Mouse (Mus musculus): ENCODE results near the gene Rpap3. TPM values are rescaled to one million over a fixed set of nuclear protein-coding genes. Genes with fewer than 3 reads are reported as not detected.

Gene Rpap3
- polyA plus RNA-seq, 1 experiment from 2014 or later = 41.5 TPM

DNA sequence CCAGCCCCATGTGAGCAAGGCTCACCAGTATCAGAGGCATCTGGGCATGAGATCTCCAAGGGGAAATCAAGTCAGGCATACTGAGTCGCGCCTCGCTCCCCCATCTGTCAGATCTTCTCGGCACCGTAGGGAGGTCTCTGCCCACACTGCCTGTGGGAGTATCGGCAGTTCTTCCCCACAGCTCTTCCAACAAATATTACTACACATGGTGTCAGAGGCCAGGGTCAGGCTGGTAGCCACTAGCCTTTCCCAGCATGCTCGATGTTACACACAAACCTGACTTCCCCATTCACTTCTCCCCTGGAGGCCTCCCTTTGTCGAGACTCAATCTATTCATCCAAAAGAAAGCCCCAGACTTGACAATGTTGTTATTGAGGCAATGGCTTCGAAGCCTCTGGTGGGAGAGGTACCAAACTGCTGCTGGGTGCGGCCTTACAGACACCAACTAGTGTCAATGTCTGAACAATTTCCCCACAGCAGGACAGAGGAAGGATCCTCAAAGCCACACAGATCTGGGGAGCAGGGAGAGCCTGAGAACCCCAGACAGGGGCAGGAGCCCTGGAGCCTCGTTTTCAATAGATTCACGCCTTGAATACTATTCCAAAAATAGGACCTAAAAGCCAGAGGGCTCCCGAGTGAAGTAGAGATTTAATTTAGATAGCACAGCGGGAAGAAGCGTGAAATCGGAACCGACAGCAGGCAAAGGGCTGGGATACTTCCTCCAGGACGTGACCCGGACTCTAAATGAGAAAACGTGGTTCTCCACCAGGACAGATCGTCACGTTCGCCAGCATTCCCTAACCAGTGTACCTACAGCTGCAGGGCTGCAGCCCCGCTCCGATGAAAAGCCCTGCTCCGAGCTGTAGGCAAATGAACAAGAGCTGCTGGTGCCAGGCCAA lies 47.5 kb downstream of the Rpap3 start:
- no peak overlapping the region for H3K4me2 ChIP-seq (ENCODE audit: low read depth, low read length)

DNA sequence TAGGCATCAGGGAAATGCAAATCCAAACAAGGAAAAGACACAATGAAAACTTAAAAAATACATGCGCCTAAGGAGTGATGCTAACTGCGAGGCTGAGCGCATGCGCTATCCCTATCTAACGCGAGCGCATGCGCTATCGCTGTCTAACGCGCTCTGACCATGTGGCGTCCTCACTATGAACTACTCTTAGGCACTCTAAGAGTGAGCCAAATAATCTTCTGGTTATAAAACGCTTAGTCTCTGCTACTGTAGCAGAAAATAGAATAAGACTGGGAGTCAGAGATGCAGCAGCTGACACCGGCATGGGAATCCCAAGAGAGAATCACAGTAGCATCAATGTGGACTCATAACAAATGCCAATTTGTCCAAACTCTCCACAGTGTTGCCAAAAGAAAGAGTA lies 48.2 kb downstream of the Rpap3 start:
- Histone ChIP-seq H3K9ac (replicated peaks; ENCODE audit: low read depth, low read length) (no peak overlapping the region), H3K27me3 (ENCODE audit: control insufficient read depth, insufficient read depth, low read length) (no peaks in the 10 kb centered on the region), H3K4me1 (ENCODE audit: control insufficient read depth, insufficient read depth, low read length) (no peaks in the 10 kb centered on the region), H3K27ac (ENCODE audit: low read depth, low read length) (no peak overlapping the region), H3K4me3 (ENCODE audit: low read depth, low read length) (no peak overlapping the region), H3K9me3 (ENCODE audit: control insufficient read depth, low read length) (no peaks in the 10 kb centered on the region), H3K4me2 (ENCODE audit: low read depth, low read length) (no peak overlapping the region), H3K36me3 (ENCODE audit: control insufficient read depth, insufficient read depth, low read length) (no peaks in the 10 kb centered on the region)
- ATAC-seq (ENCODE audit: low read depth) = no peak
- WGBS = 95% methylated on average over 14 of the region's 14 CpGs

More for the DNA sequence above, 47.5 kb downstream of the Rpap3 start:
- no peaks in the 10 kb centered on the region for H3K36me3 ChIP-seq (ENCODE audit: control insufficient read depth, insufficient read depth, low read length)
- no peaks in the 10 kb centered on the region for H3K9me3 ChIP-seq (ENCODE audit: control insufficient read depth, low read length)
- no peak overlapping the region for H3K4me3 ChIP-seq (ENCODE audit: low read depth, low read length)
- H3K27ac ChIP-seq (ENCODE audit: low read depth, low read length) = no peak overlapping the region
- no peak for ATAC-seq (ENCODE audit: low read depth)
- H3K9ac ChIP-seq (replicated peaks; ENCODE audit: low read depth, low read length) = no peak overlapping the region
- 46% methylated on average over 26 of the region's 26 CpGs for WGBS
- H3K27me3 ChIP-seq (ENCODE audit: control insufficient read depth, insufficient read depth, low read length) = no peaks in the 10 kb centered on the region
- H3K4me1 ChIP-seq (ENCODE audit: control insufficient read depth, insufficient read depth, low read length) = no peaks in the 10 kb centered on the region

DNA sequence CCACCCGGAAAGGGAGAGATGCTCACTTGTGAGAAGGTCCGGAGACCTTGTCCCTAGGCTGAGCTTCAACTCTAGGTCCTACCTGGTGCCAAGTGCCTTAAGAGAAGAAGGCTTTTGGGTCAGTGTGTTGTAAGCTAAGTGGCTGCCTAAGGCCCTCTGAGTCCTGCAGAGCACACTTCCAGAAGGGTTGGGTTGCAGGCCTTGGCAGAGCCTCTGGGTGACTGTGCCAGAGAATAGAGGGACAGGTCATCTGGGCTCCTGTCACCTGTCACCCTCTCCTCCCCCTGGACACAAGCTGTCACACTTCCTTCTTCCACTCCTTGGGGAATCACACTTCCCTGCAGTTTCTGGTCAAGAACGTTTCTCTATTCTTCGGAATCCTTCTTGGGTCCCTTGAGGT lies 55.9 kb downstream of the Rpap3 start:
- Histone ChIP-seq H3K9ac (replicated peaks; ENCODE audit: low read depth, low read length) (no peak overlapping the region), H3K27ac (ENCODE audit: low read depth, low read length) (no peak overlapping the region), H3K9me3 (ENCODE audit: control insufficient read depth, low read length) (no peaks in the 10 kb centered on the region), H3K27me3 (ENCODE audit: control insufficient read depth, insufficient read depth, low read length) (no peaks in the 10 kb centered on the region), H3K4me1 (ENCODE audit: control insufficient read depth, insufficient read depth, low read length) (0 out of 2 replicates have a peak, but pooled peaks cover 2% of the 10 kb centered on the region), H3K4me2 (ENCODE audit: low read depth, low read length) (no peak overlapping the region), H3K4me3 (ENCODE audit: low read depth, low read length) (no peak overlapping the region), H3K36me3 (ENCODE audit: control insufficient read depth, insufficient read depth, low read length) (no peaks in the 10 kb centered on the region)
- 76% methylated on average over 4 of the region's 4 CpGs for WGBS
- no peak for ATAC-seq (ENCODE audit: low read depth)

DNA sequence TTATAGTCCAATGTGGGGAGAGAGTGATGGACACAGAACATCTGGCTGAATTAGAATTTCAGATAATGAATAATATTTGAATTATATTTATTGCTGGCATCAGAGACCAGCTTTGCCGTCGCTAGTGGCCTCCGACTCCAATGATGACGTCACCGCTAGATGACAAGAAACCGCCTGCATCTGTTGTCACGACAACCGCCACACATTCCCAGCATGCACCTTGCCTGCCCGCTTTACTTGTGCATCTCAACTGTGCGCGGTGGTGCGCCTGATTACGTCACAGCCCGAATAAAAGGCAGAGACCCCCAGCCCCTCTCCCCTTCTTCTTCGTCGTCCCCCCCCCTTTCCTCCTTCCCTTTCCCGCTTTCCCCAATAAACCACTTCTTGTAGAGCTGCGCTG lies 57.4 kb downstream of the Rpap3 start:
- Histone ChIP-seq H3K27me3 (ENCODE audit: control insufficient read depth, insufficient read depth, low read length) (no peaks in the 10 kb centered on the region), H3K36me3 (ENCODE audit: control insufficient read depth, insufficient read depth, low read length) (no peaks in the 10 kb centered on the region), H3K9me3 (ENCODE audit: control insufficient read depth, low read length) (no peaks in the 10 kb centered on the region), H3K27ac (ENCODE audit: low read depth, low read length) (no peak overlapping the region), H3K4me1 (ENCODE audit: control insufficient read depth, insufficient read depth, low read length) (0 out of 2 replicates have a peak, but pooled peaks cover 2% of the 10 kb centered on the region), H3K9ac (replicated peaks; ENCODE audit: low read depth, low read length) (no peak overlapping the region), H3K4me3 (ENCODE audit: low read depth, low read length) (no peak overlapping the region), H3K4me2 (ENCODE audit: low read depth, low read length) (no peak overlapping the region)
- no peak for ATAC-seq (ENCODE audit: low read depth)
- WGBS = 82% methylated on average over 18 of the region's 18 CpGs

DNA sequence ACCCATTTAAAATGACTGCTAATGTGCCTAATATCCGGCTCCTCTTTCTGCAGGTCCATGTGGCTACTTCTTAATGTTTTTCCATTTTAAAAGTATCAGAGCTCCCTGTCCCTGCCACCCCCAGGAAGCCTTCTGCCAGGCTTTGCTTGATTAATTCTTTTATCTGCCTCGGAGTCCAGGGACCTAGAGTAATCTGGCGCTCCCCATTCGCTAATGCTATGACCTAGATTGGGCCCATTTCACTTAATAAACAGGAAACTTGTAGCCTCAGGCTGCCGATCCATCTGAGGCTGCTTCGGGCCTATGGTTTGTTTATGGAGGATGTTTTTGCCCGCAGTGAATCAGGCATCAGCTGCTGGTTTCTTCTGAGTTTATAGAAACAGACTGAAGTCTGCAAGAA lies 59.2 kb downstream of the Rpap3 start:
- H3K4me2 ChIP-seq (ENCODE audit: low read depth, low read length) = no peak overlapping the region
- H3K36me3 ChIP-seq (ENCODE audit: control insufficient read depth, insufficient read depth, low read length) = no peaks in the 10 kb centered on the region
- no peak overlapping the region for H3K4me3 ChIP-seq (ENCODE audit: low read depth, low read length)
- 0 out of 2 replicates have a peak, but pooled peaks cover 2% of the 10 kb centered on the region for H3K4me1 ChIP-seq (ENCODE audit: control insufficient read depth, insufficient read depth, low read length)
- no peaks in the 10 kb centered on the region for H3K27me3 ChIP-seq (ENCODE audit: control insufficient read depth, insufficient read depth, low read length)
- WGBS = 51% methylated on average over 7 of the region's 7 CpGs
- no peak overlapping the region for H3K9ac ChIP-seq (replicated peaks; ENCODE audit: low read depth, low read length)
- H3K27ac ChIP-seq (ENCODE audit: low read depth, low read length) = no peak overlapping the region; the same call in 1 of the 2 replicates
- ATAC-seq (ENCODE audit: low read depth) = no peak
- no peaks in the 10 kb centered on the region for H3K9me3 ChIP-seq (ENCODE audit: control insufficient read depth, low read length)

DNA sequence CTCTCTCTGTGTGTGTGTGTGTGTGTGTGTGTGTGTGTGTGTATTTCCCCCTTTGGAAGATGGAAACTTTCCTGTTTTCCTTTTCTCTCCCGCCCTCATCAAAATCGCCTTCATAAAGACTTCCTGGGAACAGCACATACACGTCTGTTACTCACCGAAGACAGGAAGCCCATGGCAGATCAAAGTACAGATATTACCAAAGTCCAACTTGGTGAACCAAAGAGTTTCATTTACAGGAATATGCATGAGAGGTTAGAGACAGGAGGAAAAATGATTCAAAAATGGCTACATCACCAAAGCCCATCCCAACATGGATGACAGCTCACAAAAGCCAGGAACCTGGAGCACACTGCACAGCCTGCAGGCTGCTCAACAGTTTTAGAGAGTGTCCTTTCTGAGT lies 61.6 kb downstream of the Rpap3 start:
- 94% methylated on average over 4 of the region's 4 CpGs for WGBS
- H3K27ac ChIP-seq (ENCODE audit: low read depth, low read length) = no peak overlapping the region
- no peaks in the 10 kb centered on the region for H3K27me3 ChIP-seq (ENCODE audit: control insufficient read depth, insufficient read depth, low read length)
- 0 out of 2 replicates have a peak, but pooled peaks cover 2% of the 10 kb centered on the region for H3K4me1 ChIP-seq (ENCODE audit: control insufficient read depth, insufficient read depth, low read length)
- 0 out of 2 replicates have a peak, but pooled peaks cover 4% of the 10 kb centered on the region for H3K9me3 ChIP-seq (ENCODE audit: control insufficient read depth, low read length)
- ATAC-seq (ENCODE audit: low read depth) = no peak
- H3K4me3 ChIP-seq (ENCODE audit: low read depth, low read length) = no peak overlapping the region
- H3K9ac ChIP-seq (replicated peaks; ENCODE audit: low read depth, low read length) = no peak overlapping the region
- H3K4me2 ChIP-seq (ENCODE audit: low read depth, low read length) = no peak overlapping the region
- no peaks in the 10 kb centered on the region for H3K36me3 ChIP-seq (ENCODE audit: control insufficient read depth, insufficient read depth, low read length)

Other genes starting within 250 kb of the Rpap3 start
- 0.41 TPM in 1 of 2 replicates, not detected in the other for gene Endou, start 25.5 kb upstream of the Rpap3 start, polyA plus RNA-seq (2014; fragmentation: Nextera tagmentation; extraction: Ambion mirVana)
- gene Rapgef3, start 62.1 kb upstream of the Rpap3 start, polyA plus RNA-seq (2014; fragmentation: Nextera tagmentation; extraction: Ambion mirVana) = 6.7 and 9.5 TPM in 2 replicates
- gene Slc48a1, start 72.7 kb upstream of the Rpap3 start, polyA plus RNA-seq (2014; fragmentation: Nextera tagmentation; extraction: Ambion mirVana) = 94.5 and 104 TPM in 2 replicates
- 28.7 TPM in 2 replicates for gene Hdac7, start 138.7 kb upstream of the Rpap3 start, polyA plus RNA-seq (2014; fragmentation: Nextera tagmentation; extraction: Ambion mirVana)
- 0.07 TPM in 1 of 2 replicates, not detected in the other for gene Vdr, start 204.8 kb upstream of the Rpap3 start, polyA plus RNA-seq (2014; fragmentation: Nextera tagmentation; extraction: Ambion mirVana)